Mouse (Mus musculus) heart, adult 8-10 months (tissue): ENCODE data around the gene Ap3b1. TPM values are rescaled to one million over a fixed set of nuclear protein-coding genes. Genes with fewer than 3 reads are reported as not detected.

Experiments
- DNase-seq: peaks from one replicate; pipeline ENCODE4 v3.0.0; 2022; ENCODE audit warnings: low spot score
- total RNA-seq, 4 experiments: library from RNA; stranded (reverse); gene quantifications; 2 replicates each; pipeline ENCODE4 v1.2.4; 2022

Ap3b1 gene
- total RNA-seq, 4 experiments from 2014 or later: 24.8 to 30.2 (median 27.5) TPM

GRCm38 (mm10) chr13:94539851-94540646, 181.3 kb downstream of the Ap3b1 start:
- DNase-seq: no peak

- no peak for DNase-seq
These were observed 183.3 kb downstream of the Ap3b1 start for GRCm38 (mm10) chr13:94542061-94542460.

- no peak for DNase-seq
These were observed 185.5 kb downstream of the Ap3b1 start for GRCm38 (mm10) chr13:94544211-94544610.

GRCm38 (mm10) chr13:94545739-94546138, 187.0 kb downstream of the Ap3b1 start:
- DNase-seq: no peak

GRCm38 (mm10) chr13:94546246-94546645, 187.5 kb downstream of the Ap3b1 start:
- DNase-seq: no peak

- DNase-seq: no peak
These were observed 190.8 kb downstream of the Ap3b1 start for GRCm38 (mm10) chr13:94549580-94549979.

GRCm38 (mm10) chr13:94550037-94550436, 191.3 kb downstream of the Ap3b1 start:
- DNase-seq: no peak

GRCm38 (mm10) chr13:94560011-94560410, 201.3 kb downstream of the Ap3b1 start:
- DNase-seq: peak; percentile 78

- DNase-seq: no peak
These were observed 202.1 kb downstream of the Ap3b1 start for GRCm38 (mm10) chr13:94560878-94561277.

GRCm38 (mm10) chr13:94562652-94563339, 204.0 kb downstream of the Ap3b1 start:
- no peak for DNase-seq

GRCm38 (mm10) chr13:94563836-94564235, 205.1 kb downstream of the Ap3b1 start:
- DNase-seq: no peak

- no peak for DNase-seq
These were observed 205.7 kb downstream of the Ap3b1 start for GRCm38 (mm10) chr13:94564351-94564994.

GRCm38 (mm10) chr13:94565176-94565575, 206.4 kb downstream of the Ap3b1 start:
- DNase-seq: no peak

- peak; percentile 13 for DNase-seq
These were observed 206.9 kb downstream of the Ap3b1 start for GRCm38 (mm10) chr13:94565616-94566015.

- DNase-seq: no peak
These were observed 209.0 kb downstream of the Ap3b1 start for GRCm38 (mm10) chr13:94567739-94568138.

GRCm38 (mm10) chr13:94571001-94571400, 212.2 kb downstream of the Ap3b1 start:
- no peak for DNase-seq

GRCm38 (mm10) chr13:94573356-94573755, 214.6 kb downstream of the Ap3b1 start:
- DNase-seq: no peak

- DNase-seq: no peak
These were observed 215.1 kb downstream of the Ap3b1 start for GRCm38 (mm10) chr13:94573833-94574232.

GRCm38 (mm10) chr13:94575607-94576398, 217.0 kb downstream of the Ap3b1 start:
- DNase-seq: no peak

GRCm38 (mm10) chr13:94576399-94577176, 217.8 kb downstream of the Ap3b1 start:
- no peak for DNase-seq

GRCm38 (mm10) chr13:94577177-94577540, 218.4 kb downstream of the Ap3b1 start:
- DNase-seq: no peak
